Comparison of ENCODE assay signal across 8 mouse cellular contexts in the genomic region with DNA sequence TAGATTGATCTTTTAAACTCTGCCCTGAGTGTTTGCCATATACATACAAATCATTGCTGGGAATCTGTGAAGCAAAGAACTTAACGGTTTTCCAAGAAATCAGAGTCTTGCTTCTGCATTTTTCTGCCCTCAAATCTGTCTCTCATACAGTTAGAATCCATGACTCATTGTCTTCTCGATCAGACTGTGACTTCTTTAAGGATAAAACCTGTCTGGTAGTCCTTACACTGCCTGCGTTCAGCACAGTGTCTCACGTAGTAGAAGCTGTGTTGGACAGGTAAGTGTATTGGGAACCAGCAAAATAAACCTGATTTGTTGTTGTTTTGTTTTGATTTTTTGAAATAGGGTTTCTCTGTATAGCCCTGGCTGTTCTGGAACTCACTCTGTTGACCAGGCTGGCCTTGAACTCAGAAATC. TPM values are rescaled to one million over a fixed set of nuclear protein-coding genes. Genes with fewer than 3 reads are reported as not detected.
DNase-seq lines count a peak whose midpoint lies in the region; ATAC-seq and TF ChIP-seq lines count a peak whose summit lies in the region.

No protein-coding gene starts in this region.

- no peak for ATAC-seq in erythroblast, adult 5-6 weeks (replicated peaks; ENCODE audit: low FRiP score, poor library complexity, severe bottlenecking)
- no peak for ATAC-seq in limb, embryonic 13.5 days (ENCODE audit: low FRiP score, low read depth)
- no peak for ATAC-seq in stomach, embryonic 16.5 days (ENCODE audit: insufficient read depth, low FRiP score)

- H3K36me3 ChIP-seq in erythroblast, embryonic 14.5 days (ENCODE audit: control insufficient read depth): peaks cover 13% of the 10 kb centered on the region
- H3K36me3 ChIP-seq in limb, embryonic 13.5 days: peaks cover 9% of the 10 kb centered on the region; the same call in 1 of the 2 replicates
- H3K36me3 ChIP-seq in stomach, embryonic 16.5 days (ENCODE audit: control insufficient read depth, insufficient read depth, low read length): no peaks in the 10 kb centered on the region

- no peak for TF ChIP-seq CTCF in embryonic fibroblast, embryonic 13.5 days (IDR thresholded peaks at IDR 0.05; ENCODE audit: borderline replicate concordance, insufficient read depth, low read length)

- 48% methylated on average over 4 of the region's 4 CpGs for WGBS in limb, embryonic 13.5 days
- WGBS in stomach, embryonic 16.5 days: 40% methylated on average over 4 of the region's 4 CpGs

- H3K9me3 ChIP-seq in erythroblast, embryonic 14.5 days (ENCODE audit: control insufficient read depth, low read length): no peaks in the 10 kb centered on the region
- H3K9me3 ChIP-seq in limb, embryonic 13.5 days: no peaks in the 10 kb centered on the region
- H3K9me3 ChIP-seq in stomach, embryonic 16.5 days (replicated peaks; ENCODE audit: control insufficient read depth, low read length): no peaks in the 10 kb centered on the region

- peak overlapping the region; percentile 97 for H3K27ac ChIP-seq in embryonic fibroblast, embryonic 13.5 days (ENCODE audit: insufficient read depth, low read length)
- H3K27ac ChIP-seq in limb, embryonic 13.5 days: 0 out of 2 replicates have a peak overlapping the region, but pooled peaks have one; percentile 16
- peak overlapping the region; percentile 75; the same call in 1 of the 2 replicates for H3K27ac ChIP-seq in stomach, embryonic 16.5 days (ENCODE audit: low read length)

- peak overlapping the region; percentile 92 for H3K9ac ChIP-seq in limb, embryonic 13.5 days
- H3K9ac ChIP-seq in stomach, embryonic 16.5 days (ENCODE audit: low read length): peak overlapping the region; percentile 86

- H3K4me3 ChIP-seq in erythroblast, embryonic 14.5 days (replicated peaks): peak overlapping the region; percentile 88
- H3K4me3 ChIP-seq in embryonic fibroblast, embryonic 13.5 days (ENCODE audit: insufficient read depth, low read length): peak overlapping the region; percentile 86
- H3K4me3 ChIP-seq in limb, embryonic 13.5 days: peak overlapping the region; percentile 86
- peak overlapping the region; percentile 71 for H3K4me3 ChIP-seq in stomach, embryonic 16.5 days (replicated peaks; ENCODE audit: low read length)

- peaks cover 22% of the 10 kb centered on the region for H3K4me1 ChIP-seq in erythroblast, embryonic 14.5 days (ENCODE audit: control insufficient read depth)
- peaks cover 6% of the 10 kb centered on the region for H3K4me1 ChIP-seq in embryonic fibroblast, embryonic 13.5 days (ENCODE audit: control insufficient read depth, insufficient read depth, low read length)
- peaks cover 15% of the 10 kb centered on the region for H3K4me1 ChIP-seq in limb, embryonic 13.5 days
- peaks cover 11% of the 10 kb centered on the region for H3K4me1 ChIP-seq in stomach, embryonic 16.5 days (ENCODE audit: control insufficient read depth, insufficient read depth, low read length)

- DNase-seq in 3T3-L1 (ENCODE audit: low read depth, low spot score): peak; percentile 50
- no peak for DNase-seq in cerebellum, adult 11 months
- no peak for DNase-seq in gastrocnemius, postnatal 10 days

- peak overlapping the region; percentile 81 for H3K4me2 ChIP-seq in limb, embryonic 13.5 days (replicated peaks)
- peak overlapping the region; percentile 55 for H3K4me2 ChIP-seq in stomach, embryonic 16.5 days (ENCODE audit: low read depth, low read length)

- no peaks in the 10 kb centered on the region for H3K27me3 ChIP-seq in erythroblast, embryonic 14.5 days (ENCODE audit: control insufficient read depth)
- H3K27me3 ChIP-seq in limb, embryonic 13.5 days: no peaks in the 10 kb centered on the region
- H3K27me3 ChIP-seq in stomach, embryonic 16.5 days (ENCODE audit: control insufficient read depth, insufficient read depth, low read length): no peaks in the 10 kb centered on the region

- TF ChIP-seq POLR2A in embryonic fibroblast, embryonic 13.5 days (IDR thresholded peaks at IDR 0.05; ENCODE audit: low read depth, low read length): 0 out of 2 replicates have a peak, but pooled peaks have one; percentile 41

RNA-seq across cellular contexts. Expression of gene Mysm1, which starts 0.6 kb away (rescaled TPM):
- 0.12 TPM in 2 replicates for polyA plus RNA-seq in erythroblast, embryonic 14.5 days (2012)
- total RNA-seq in erythroblast, adult 5-6 weeks (2015; ENCODE audit: low replicate concordance): 8.3 and 21.5 TPM in 2 replicates
- total RNA-seq in erythroblast, adult 5-6 weeks (2017; ENCODE audit: low replicate concordance): 31.7 and 36.8 TPM in 2 replicates
- polyA plus RNA-seq in embryonic fibroblast, embryonic 13.5 days (2011; ENCODE audit: insufficient read length, low read depth, missing spikeins): 31.5 and 41.3 TPM in 2 replicates
- polyA plus RNA-seq in limb, embryonic 13.5 days (2015; fragmentation: Nextera tagmentation; extraction: Ambion mirVana): 34.2 and 35.3 TPM in 2 replicates
- polyA plus RNA-seq in stomach, embryonic 16.5 days (2015; fragmentation: Nextera tagmentation; extraction: Ambion mirVana): 26.6 and 27.0 TPM in 2 replicates
- 10 to 100 TPM; 11.8 to 14.2 TPM for total RNA-seq in gastrocnemius, postnatal 10 days (2021)

RNA-seq across cellular contexts. Expression of gene Eqtn, which starts 50.9 kb away (rescaled TPM):
- polyA plus RNA-seq in erythroblast, embryonic 14.5 days (2012): not detected in 2 replicates
- total RNA-seq in erythroblast, adult 5-6 weeks (2015; ENCODE audit: low replicate concordance): not detected in 2 replicates
- total RNA-seq in erythroblast, adult 5-6 weeks (2017; ENCODE audit: low replicate concordance): not detected in 2 replicates
- polyA plus RNA-seq in embryonic fibroblast, embryonic 13.5 days (2011; ENCODE audit: insufficient read length, low read depth, missing spikeins): 0.92 TPM in 1 of 2 replicates, not detected in the other
- 0.17 and 0.18 TPM in 2 replicates for polyA plus RNA-seq in limb, embryonic 13.5 days (2015; fragmentation: Nextera tagmentation; extraction: Ambion mirVana)
- polyA plus RNA-seq in stomach, embryonic 16.5 days (2015; fragmentation: Nextera tagmentation; extraction: Ambion mirVana): 0.15 TPM in 1 of 2 replicates, not detected in the other
- total RNA-seq in gastrocnemius, postnatal 10 days (2021): under 1 TPM; 0.40 to 0.75 TPM

Comparison
In these comparisons a context has a peak if more than half of its experiments do, and no peak if none do; other contexts are left out.
1. H3K27ac ChIP-seq: peak in every context shown above with its lines; median percentile 97 in embryonic fibroblast, embryonic 13.5 days; 75 in stomach, embryonic 16.5 days; 16 in limb, embryonic 13.5 days.
2. RNA of gene Mysm1, which starts 0.6 kb away (polyA plus RNA-seq): 31.5 to 41.3 TPM in embryonic fibroblast, embryonic 13.5 days, 34.2 to 35.3 TPM in limb, embryonic 13.5 days and 26.6 to 27.0 TPM in stomach, embryonic 16.5 days; 0.12 TPM in erythroblast, embryonic 14.5 days; every median in the first group is over 10 times any median in the second.
3. Peak in every context shown above with its lines, with median percentiles within 50 percentile points of each other: H3K4me3 ChIP-seq.